Mouse (Mus musculus) bone marrow macrophage, adult 2 months (primary cell): ENCODE measurements at regions not wholly inside any gene's neighbourhood (a gene's known extent, or its start where the extent isn't known, plus 50 kb on each side); places are given as distances from the start of the nearest gene placed in this dataset.

Source experiments
- CTCF ChIP-seq: IDR thresholded peaks from 2 replicates; pipeline ENCODE4 v1.5.1; 2012; ENCODE audit warnings: low read depth, mild to moderate bottlenecking, low read length, moderate library complexity
- POLR2A ChIP-seq: IDR thresholded peaks from 2 replicates; pipeline ENCODE4 v1.6.1; 2012; ENCODE audit warnings: mild to moderate bottlenecking, low read depth, low read length, borderline replicate concordance

DNA sequence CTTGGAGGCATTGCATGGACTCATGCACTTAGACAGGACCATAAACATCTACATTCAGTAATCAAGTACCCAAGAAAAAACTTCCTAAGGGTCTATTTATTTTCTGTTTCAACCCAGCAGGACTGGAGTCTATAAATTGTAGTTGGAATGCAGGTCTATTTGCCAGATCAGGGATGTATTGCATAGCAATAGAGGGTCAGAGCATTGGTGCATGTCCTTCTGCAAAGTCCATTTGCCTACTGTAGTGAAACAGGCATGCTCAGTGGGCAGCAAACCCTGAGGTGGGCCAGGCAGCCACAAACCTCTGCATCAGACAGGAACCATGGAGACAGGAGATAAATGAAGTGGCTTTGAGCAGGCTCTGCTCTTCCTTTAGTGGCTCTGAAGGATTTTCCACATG, 386.5 kb upstream of the Tenm4 start:
- no peak for TF ChIP-seq POLR2A
- no peak for TF ChIP-seq CTCF
